Mouse (Mus musculus): ENCODE results near the gene Prmt7.

Gene Prmt7

DNA sequence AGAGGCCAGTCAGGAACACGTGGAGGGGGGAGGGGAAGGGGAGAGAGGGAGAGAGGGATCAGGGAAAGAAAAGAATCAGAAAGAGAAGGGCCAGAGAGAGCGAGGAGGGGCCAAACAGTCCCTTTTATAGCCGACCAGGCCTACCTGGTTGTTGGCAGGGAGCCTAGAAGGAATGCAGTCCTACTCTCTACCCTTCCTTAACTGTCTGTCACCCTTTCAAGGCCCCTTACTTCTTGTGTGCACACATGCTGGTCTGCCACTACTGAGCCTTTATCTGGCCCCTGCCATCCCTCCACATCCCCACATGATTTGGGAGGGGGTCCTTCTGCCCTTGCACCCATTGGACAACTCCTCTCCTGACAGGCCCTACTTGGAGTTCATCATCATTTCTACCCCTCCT is 78.0 kb downstream of the Prmt7 start:
- in situ Hi-C loops (cut with MboI) = no loop called here

DNA sequence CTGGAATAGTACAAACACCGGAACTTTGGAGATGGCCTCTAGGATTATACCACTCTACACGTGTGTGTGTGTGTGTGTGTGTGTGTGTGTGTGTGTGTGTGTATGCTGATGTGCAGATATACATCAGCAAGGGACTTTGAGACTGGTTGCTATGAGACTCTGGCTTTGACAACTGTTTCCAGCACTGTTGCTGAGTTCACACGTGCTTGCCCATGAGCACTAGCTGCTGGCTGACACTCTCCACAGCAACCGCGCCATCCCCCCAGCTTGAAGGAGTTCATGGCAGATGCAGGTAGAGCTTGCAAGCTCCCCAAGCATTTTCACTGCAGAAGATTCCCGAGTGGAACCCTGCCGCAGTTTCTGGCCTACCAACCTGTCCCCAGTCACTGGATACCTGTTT is 78.7 kb downstream of the Prmt7 start:
- in situ Hi-C loops (cut with MboI) = no loop called here

GRCm38 (mm10) chr8:106292484-106293396 is 82.0 kb downstream of the Prmt7 start:
- in situ Hi-C loops (cut with MboI) = no loop called here

GRCm38 (mm10) chr8:106298261-106298660 is 87.5 kb downstream of the Prmt7 start:
- in situ Hi-C loops (cut with MboI) = no loop called here

DNA sequence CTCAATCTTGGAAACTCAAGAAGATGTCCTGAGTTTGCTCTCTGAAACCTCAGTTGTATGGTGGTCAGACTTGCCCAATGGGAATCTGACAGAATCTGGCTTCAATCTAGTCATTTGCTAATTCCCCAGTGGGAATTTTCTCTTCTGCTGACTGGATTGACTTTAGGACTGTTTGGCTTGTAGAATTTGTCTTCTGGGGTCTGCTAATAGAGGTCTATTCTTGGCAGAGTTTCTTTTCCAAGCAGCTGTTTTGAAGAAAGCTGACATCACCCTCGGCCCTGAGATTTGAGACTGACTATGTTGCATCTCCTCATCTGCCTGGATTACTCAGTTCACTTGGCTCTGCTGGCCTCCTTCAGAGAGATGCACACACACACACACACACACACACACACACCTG is 88.1 kb downstream of the Prmt7 start:
- in situ Hi-C loops (cut with MboI) = no loop called here

DNA sequence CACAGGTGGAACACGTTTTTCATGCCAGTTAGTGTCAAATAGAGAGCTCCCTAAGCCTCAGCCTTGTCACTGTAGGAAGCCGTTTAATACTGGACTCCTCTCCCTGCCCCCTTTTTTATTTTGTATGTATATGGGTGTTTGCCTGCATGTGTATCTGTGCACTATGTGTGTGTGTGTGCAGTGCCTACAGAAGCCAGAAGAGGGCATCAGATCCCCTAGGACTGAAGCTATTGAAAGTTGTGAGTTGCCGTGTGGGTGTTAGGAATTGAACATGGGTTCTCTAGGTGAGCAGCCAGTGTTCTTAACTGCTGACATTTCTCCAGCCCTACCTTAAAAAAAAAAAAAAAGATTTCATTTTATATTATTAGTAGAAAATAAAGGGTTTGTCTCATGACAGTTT is 89.0 kb downstream of the Prmt7 start:
- in situ Hi-C loops (cut with MboI) = no loop called here

- in situ Hi-C loops (cut with MboI) = no loop called here
Observed at GRCm38 (mm10) chr8:106300739-106301715, 90.3 kb downstream of the Prmt7 start.
